Mouse (Mus musculus): Measurements from ENCODE around the gene Mttp.

- TF ChIP-seq POLR2A (IDR thresholded peaks at IDR 0.05; ENCODE audit: insufficient read depth, low read length) (no peak), CTCF (IDR thresholded peaks at IDR 0.05; ENCODE audit: low read depth, low read length) (no peak), EP300 (IDR thresholded peaks at IDR 0.05; ENCODE audit: insufficient read depth, low read depth, low read length) (no peak)
Measured at GRCm38 (mm10) chr3:138068103-138068502, 76.7 kb downstream of the Mttp start.
